Mouse (Mus musculus): ENCODE data around the gene Pus7l. TPM values are rescaled to one million over a fixed set of nuclear protein-coding genes. Genes with fewer than 3 reads are reported as not detected.

The Pus7l gene
- total and polyA plus RNA-seq, 3 experiments, result 33.2 to 51.2 (median 40.6) TPM

DNA sequence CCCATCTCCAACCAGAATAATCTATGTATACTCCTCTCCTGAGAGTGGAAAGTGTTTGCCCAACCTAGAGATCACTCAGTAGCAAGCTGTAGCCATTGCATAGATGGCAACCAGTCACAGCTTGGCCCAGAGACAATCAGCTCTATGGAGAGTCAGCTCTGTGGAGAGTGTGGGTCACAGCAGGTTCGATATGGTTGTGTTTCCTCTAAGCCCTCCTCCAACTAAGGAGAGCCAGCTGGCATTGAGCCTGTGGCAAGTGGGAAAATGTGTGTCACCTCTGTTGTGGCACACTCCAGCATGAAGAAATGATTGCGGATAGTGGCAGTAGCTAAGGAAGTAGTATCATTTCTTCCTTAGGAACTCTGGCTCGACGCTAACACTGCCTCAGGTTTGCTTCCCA lies 28.2 kb upstream of the Pus7l start:
- H3K9ac ChIP-seq (ENCODE audit: control insufficient read depth, low read depth, low read length, poor library complexity, severe bottlenecking), result no peak overlapping the region
- H3K4me3 ChIP-seq (ENCODE audit: control insufficient read depth in 1 of 2, insufficient read depth in 1 of 2, low read depth in 2 of 2, low read length in 2 of 2), result no peak overlapping the region
- no peak for TF ChIP-seq HCFC1 (IDR thresholded peaks at IDR 0.05; ENCODE audit: low read depth, low read length)
- no peak for TF ChIP-seq MAFK (IDR thresholded peaks at IDR 0.05; ENCODE audit: borderline replicate concordance, low read depth, low read length)
- no peak for TF ChIP-seq TBP (IDR thresholded peaks at IDR 0.05; ENCODE audit: low read depth, low read length)
- TF ChIP-seq MAZ (IDR thresholded peaks at IDR 0.05; ENCODE audit: low read depth, low read length), result no peak
- TF ChIP-seq JUND (IDR thresholded peaks at IDR 0.05; ENCODE audit: low read depth, low read length), result no peak
- TF ChIP-seq E2F4 (IDR thresholded peaks at IDR 0.05; ENCODE audit: borderline replicate concordance, low read depth, low read length), result no peak
- no peak for TF ChIP-seq POLR2AphosphoS5 (IDR thresholded peaks at IDR 0.05; ENCODE audit: borderline replicate concordance, low read depth, low read length)
- no peak for TF ChIP-seq RCOR1 (IDR thresholded peaks at IDR 0.05; ENCODE audit: low read depth, low read length)
- TF ChIP-seq USF2 (IDR thresholded peaks at IDR 0.05; ENCODE audit: borderline replicate concordance in 1 of 2, insufficient read depth in 1 of 2, low read depth in 1 of 2, low read length in 2 of 2), result no peak
- no peak for TF ChIP-seq ELF1 (IDR thresholded peaks at IDR 0.05; ENCODE audit: low read depth, low read length)
- TF ChIP-seq USF1 (IDR thresholded peaks at IDR 0.05; ENCODE audit: low read depth, low read length), result no peak
- TF ChIP-seq RAD21 (IDR thresholded peaks at IDR 0.05; ENCODE audit: low read depth, low read length), result no peak
- no peak for TF ChIP-seq ETS1 (IDR thresholded peaks at IDR 0.05; ENCODE audit: low read depth, low read length)
- TF ChIP-seq ZMIZ1 (IDR thresholded peaks at IDR 0.05; ENCODE audit: low read depth, low read length), result no peak
- no peak for TF ChIP-seq POLR2A (IDR thresholded peaks at IDR 0.05; ENCODE audit: control insufficient read depth in 1 of 2, insufficient read depth in 1 of 2, low read depth in 1 of 2, low read length in 2 of 2, poor library complexity in 1 of 2)
- no peak for TF ChIP-seq SMC3 (IDR thresholded peaks at IDR 0.05; ENCODE audit: low read depth, low read length)
- no peak for TF ChIP-seq NELFE (IDR thresholded peaks at IDR 0.05; ENCODE audit: low read depth, low read length)
- H3K27me3 ChIP-seq (ENCODE audit: control insufficient read depth in 1 of 2, insufficient read depth in 2 of 2, low read length in 2 of 2), result no peaks in the 10 kb centered on the region
- no peak for DNase-seq (ENCODE audit: low read depth, low spot score)
- H3K79me2 ChIP-seq (ENCODE audit: control insufficient read depth, insufficient read depth, low read length, poor library complexity), result no peaks in the 10 kb centered on the region
- no peaks in the 10 kb centered on the region for H3K36me3 ChIP-seq (ENCODE audit: control insufficient read depth in 1 of 2, insufficient read depth in 2 of 2, low read length in 2 of 2)
- no peaks in the 10 kb centered on the region for H3K9me3 ChIP-seq (replicated peaks; ENCODE audit: insufficient read depth, low read length)
- H3K4me1 ChIP-seq (ENCODE audit: control insufficient read depth in 1 of 2, insufficient read depth in 2 of 2, low read length in 2 of 2), result no peaks in the 10 kb centered on the region
- no peak overlapping the region for H3K27ac ChIP-seq (ENCODE audit: control insufficient read depth, low read depth, low read length)

DNA sequence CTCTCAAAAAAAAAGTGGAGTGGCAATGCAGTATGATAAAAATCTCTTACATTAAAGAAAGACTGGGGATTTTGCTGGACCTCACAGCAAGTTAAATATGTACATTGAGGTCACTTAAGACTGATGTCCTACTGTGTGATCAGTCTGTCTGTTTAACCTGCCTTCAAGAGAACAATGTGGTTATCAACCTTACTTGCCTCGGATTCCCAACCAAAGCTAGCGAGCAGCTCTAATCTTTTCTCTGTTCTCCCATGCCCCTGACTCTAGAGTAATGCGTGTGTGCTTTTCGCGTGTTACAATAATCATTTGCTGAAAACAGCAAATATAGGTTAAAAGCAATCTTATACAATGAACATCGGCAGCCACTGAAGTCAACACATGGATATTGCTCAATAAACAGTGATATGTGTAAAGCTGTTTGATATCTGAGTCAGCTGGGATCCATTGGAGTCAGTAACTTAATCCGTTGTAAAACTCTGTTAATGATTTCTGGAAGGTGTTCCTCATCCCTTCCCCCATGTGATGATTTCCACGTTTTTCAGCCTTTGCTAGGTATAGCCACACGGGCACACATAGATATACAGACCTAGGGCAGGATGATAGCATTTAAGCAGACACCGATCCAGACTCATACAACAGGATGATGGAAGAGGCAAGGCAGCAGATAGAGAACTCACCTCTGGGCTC lies 25.3 kb upstream of the Pus7l start:
- H3K9me3 ChIP-seq (replicated peaks; ENCODE audit: insufficient read depth, low read length), result no peaks in the 10 kb centered on the region
- no peak overlapping the region for H3K9ac ChIP-seq (ENCODE audit: control insufficient read depth, low read depth, low read length, poor library complexity, severe bottlenecking)
- TF ChIP-seq GABPA (IDR thresholded peaks at IDR 0.05; ENCODE audit: low read depth, low read length) (no peak), ZKSCAN1 (IDR thresholded peaks at IDR 0.05; ENCODE audit: low read depth, low read length) (peak; percentile 58; the same call in 1 of the 2 replicates), CTCF (IDR thresholded peaks at IDR 0.05 in 2 of 3, conservative IDR thresholded peaks at IDR 0.05 in 1 of 3; ENCODE audit: control insufficient read depth in 1 of 3, insufficient read depth in 1 of 3, low read depth in 2 of 3, low read length in 3 of 3, poor library complexity in 1 of 3, severe bottlenecking in 1 of 3) (no peak), ZC3H11A (IDR thresholded peaks at IDR 0.05; ENCODE audit: low read depth, low read length) (no peak)
- no peaks in the 10 kb centered on the region for H3K4me1 ChIP-seq (ENCODE audit: control insufficient read depth in 1 of 2, insufficient read depth in 2 of 2, low read length in 2 of 2)
- H3K36me3 ChIP-seq (ENCODE audit: control insufficient read depth in 1 of 2, insufficient read depth in 2 of 2, low read length in 2 of 2), result no peaks in the 10 kb centered on the region
- H3K27me3 ChIP-seq (ENCODE audit: control insufficient read depth in 1 of 2, insufficient read depth in 2 of 2, low read length in 2 of 2), result no peaks in the 10 kb centered on the region
- no peaks in the 10 kb centered on the region for H3K79me2 ChIP-seq (ENCODE audit: control insufficient read depth, insufficient read depth, low read length, poor library complexity)
- H3K27ac ChIP-seq (ENCODE audit: control insufficient read depth, low read depth, low read length), result no peak overlapping the region
- no peak for DNase-seq (ENCODE audit: low read depth, low spot score)
- no peak overlapping the region for H3K4me3 ChIP-seq (ENCODE audit: control insufficient read depth in 1 of 2, insufficient read depth in 1 of 2, low read depth in 2 of 2, low read length in 2 of 2)

Data from MEL (cell line).